Mouse (Mus musculus) MEL (cell line): ENCODE data around the gene Otulinl.

ENCODE experiments used
- CTCF ChIP-seq, 3 experiments: IDR thresholded peaks in 2 of 3; conservative IDR thresholded peaks in 1 of 3; 2 replicates each; pipeline ENCODE4 v1.5.1; 2011 to 2012; ENCODE audit warnings: low read length in 3 of 3, low read depth in 2 of 3, mild to moderate bottlenecking in 2 of 3, improper control_type of control experiment in 1 of 3, inconsistent platforms in 1 of 3, mixed read lengths in 1 of 3, moderate library complexity in 1 of 3; ENCODE audit not compliant: control insufficient read depth in 1 of 3, insufficient read depth in 1 of 3, poor library complexity in 1 of 3, severe bottlenecking in 1 of 3
- EP300 ChIP-seq, 2 experiments: IDR thresholded peaks; 2 replicates each; pipeline ENCODE4 v1.6.1; 2011; ENCODE audit warnings: improper control_type of control experiment in 2 of 2, low read length in 2 of 2, low read depth in 1 of 2, mild to moderate bottlenecking in 1 of 2
- MAX ChIP-seq: IDR thresholded peaks from 2 replicates; pipeline ENCODE4 v1.6.1; 2011; ENCODE audit warnings: low read length, improper control_type of control experiment
- MXI1 ChIP-seq: IDR thresholded peaks from 2 replicates; pipeline ENCODE4 v1.6.1; 2011; ENCODE audit warnings: mild to moderate bottlenecking, low read depth, low read length, improper control_type of control experiment
- NELFE ChIP-seq: IDR thresholded peaks from 2 replicates; pipeline ENCODE4 v1.6.1; 2011; ENCODE audit warnings: low read depth, low read length, improper control_type of control experiment
- NRF1 ChIP-seq: IDR thresholded peaks from 2 replicates; pipeline ENCODE4 v1.6.1; 2014; ENCODE audit warnings: low read depth, mild to moderate bottlenecking, inconsistent platforms, low read length, improper control_type of control experiment, moderate library complexity; ENCODE audit not compliant: poor library complexity, insufficient read depth, severe bottlenecking
- POLR2A ChIP-seq, 2 experiments: IDR thresholded peaks; 2 replicates each; pipeline ENCODE4 v1.6.1; 2011 to 2012; ENCODE audit warnings: low read length in 2 of 2, mild to moderate bottlenecking in 2 of 2, control low read depth in 1 of 2, improper control_type of control experiment in 1 of 2, low read depth in 1 of 2, moderate library complexity in 1 of 2; ENCODE audit not compliant: control insufficient read depth in 1 of 2, insufficient read depth in 1 of 2, poor library complexity in 1 of 2
- SIN3A ChIP-seq: IDR thresholded peaks from 2 replicates; pipeline ENCODE4 v1.6.1; 2012; ENCODE audit warnings: low read length, improper control_type of control experiment, inconsistent platforms
- TAL1 ChIP-seq: IDR thresholded peaks from 2 replicates; pipeline ENCODE4 v1.6.1; 2012; ENCODE audit warnings: mild to moderate bottlenecking, inconsistent platforms, low read length, moderate library complexity, mixed read lengths
- ZC3H11A ChIP-seq: IDR thresholded peaks from 2 replicates; pipeline ENCODE4 v1.6.1; 2012; ENCODE audit warnings: low read depth, mild to moderate bottlenecking, inconsistent platforms, low read length, improper control_type of control experiment

GRCm38 (mm10) chr15:27726228-27726627 lies 44.8 kb upstream of the Otulinl start:
- TF ChIP-seq CTCF (IDR thresholded peaks at IDR 0.05 in 2 of 3, conservative IDR thresholded peaks at IDR 0.05 in 1 of 3; ENCODE audit: control insufficient read depth in 1 of 3, insufficient read depth in 1 of 3, low read depth in 2 of 3, low read length in 3 of 3, poor library complexity in 1 of 3, severe bottlenecking in 1 of 3) (no peak), SIN3A (no peak), MAX (no peak), MXI1 (no peak), POLR2A (IDR thresholded peaks at IDR 0.05; ENCODE audit: control insufficient read depth in 1 of 2, insufficient read depth in 1 of 2, low read depth in 1 of 2, low read length in 2 of 2, poor library complexity in 1 of 2) (no peak), TAL1 (no peak), NRF1 (no peak), ZC3H11A (no peak), NELFE (no peak), EP300 (IDR thresholded peaks at IDR 0.05; ENCODE audit: low read depth in 1 of 2, low read length in 2 of 2) (no peak)
